Mouse (Mus musculus) lung, postnatal 0 days (tissue): ENCODE data around the gene Grk6. TPM values are rescaled to one million over a fixed set of nuclear protein-coding genes. Genes with fewer than 3 reads are reported as not detected.

Source experiments
- ATAC-seq: fragments of 200-750 bp; cut with Nextera tagmentation; 2 replicates; pipeline ENCODE4 v1.8.0; 2017; ENCODE audit warnings: moderate library complexity
- DNase-seq: peaks from one replicate; pipeline ENCODE4 v3.0.0-alpha.2; 2016; ENCODE audit warnings: low spot score
- H3K27ac ChIP-seq: fragments of 300-500 bp; sonication (generic); 2 replicates; pipeline ENCODE4 v1.5.1; 2014; ENCODE audit warnings: antibody characterized with exemption, mild to moderate bottlenecking, low read length, mixed read lengths
- H3K27me3 ChIP-seq: fragments of 300-500 bp; sonication (generic); replicated peaks from 2 replicates; pipeline ENCODE4 v1.6.1; 2014; ENCODE audit warnings: low read length, mixed read lengths; ENCODE audit not compliant: insufficient read depth
- H3K36me3 ChIP-seq: fragments of 300-500 bp; sonication (generic); 2 replicates; pipeline ENCODE4 v1.6.1; 2014; ENCODE audit warnings: low read length, mixed read lengths; ENCODE audit not compliant: insufficient read depth
- H3K4me1 ChIP-seq: fragments of 300-500 bp; sonication (generic); 2 replicates; pipeline ENCODE4 v1.6.1; 2014; ENCODE audit warnings: antibody characterized with exemption, low read depth, low read length, mixed read lengths; ENCODE audit not compliant: insufficient read depth
- H3K4me2 ChIP-seq: fragments of 300-500 bp; sonication (generic); replicated peaks from 2 replicates; pipeline ENCODE4 v1.6.1; 2014; ENCODE audit warnings: low read depth, mild to moderate bottlenecking, low read length, moderate library complexity, mixed read lengths
- H3K4me3 ChIP-seq: fragments of 300-500 bp; sonication (generic); 2 replicates; pipeline ENCODE4 v1.5.1; 2014; ENCODE audit warnings: low read depth, low read length
- H3K9ac ChIP-seq: fragments of 300-500 bp; sonication (generic); replicated peaks from 2 replicates; pipeline ENCODE4 v1.6.1; 2014; ENCODE audit warnings: low read depth, mild to moderate bottlenecking
- H3K9me3 ChIP-seq: fragments of 300-500 bp; sonication (generic); 2 replicates; pipeline ENCODE4 v1.6.1; 2016; ENCODE audit warnings: low read length, mixed read lengths
- CTCF ChIP-seq: IDR thresholded peaks from 2 replicates; pipeline ENCODE4 v1.5.1; 2016; ENCODE audit warnings: antibody characterized with exemption, mild to moderate bottlenecking
- EP300 ChIP-seq: IDR thresholded peaks from 2 replicates; pipeline ENCODE4 v1.6.1; 2016; ENCODE audit warnings: antibody characterized with exemption, mild to moderate bottlenecking, control low read depth
- WGBS: fragments of 180-500 bp; shearing (Covaris S2); extraction: QIAGEN DNeasy Blood & Tissue Kit; methylation state at CpG from one replicate; pipeline ENCODE4 v1.1.7; 2014; 5-methylcytosine and 5-hydroxymethylcytosine counted together
- polyA plus RNA-seq: library from polyadenylated mRNA; unstranded; fragments of >200 nt; fragmentation: Nextera tagmentation; extraction: Ambion mirVana; gene quantifications from 2 replicates; pipeline ENCODE4 v1.2.1, GENCODE M21; 2015

Grk6 gene
- polyA plus RNA-seq, 1 experiment from 2014 or later = 20.4 TPM

DNA sequence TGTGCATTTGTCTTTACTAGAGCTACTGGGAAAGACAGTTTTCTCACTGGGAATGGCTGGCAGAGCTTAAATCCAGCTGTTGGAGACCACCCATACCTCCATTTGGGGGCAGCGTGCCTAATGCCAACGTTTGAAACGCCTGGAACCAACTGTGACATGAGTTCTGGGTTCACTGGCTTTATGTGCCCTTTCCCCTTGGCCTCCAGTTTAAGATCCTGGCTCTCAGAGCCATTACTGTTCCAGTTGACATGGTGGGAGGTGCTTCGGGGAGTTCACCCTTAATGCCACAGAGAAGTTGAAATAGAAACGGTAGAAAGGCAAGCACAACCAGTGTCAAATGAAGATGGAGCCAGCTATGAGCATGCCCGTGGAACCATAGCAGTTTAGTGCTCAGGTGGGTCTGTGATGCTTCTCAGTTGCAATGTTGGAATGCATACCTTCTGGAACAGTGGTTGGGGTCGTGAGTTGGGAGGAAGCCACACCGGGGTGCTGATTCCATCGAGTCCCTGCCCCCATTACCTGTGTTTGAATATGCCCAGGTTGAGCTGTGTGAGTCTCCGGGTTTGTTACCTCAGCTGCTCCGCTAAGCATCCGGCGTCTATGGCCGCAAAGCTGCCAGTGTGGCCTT lies 18.6 kb downstream of the Grk6 start:
- DNase-seq (no peak), ATAC-seq (no peak)
- peak overlapping the region; percentile 49; the same call in 1 of the 2 replicates for H3K4me3 ChIP-seq
- no peaks in the 10 kb centered on the region for H3K27me3 ChIP-seq
- H3K4me1 ChIP-seq = peaks cover 10% of the 10 kb centered on the region; the same call in 1 of the 2 replicates
- no peak overlapping the region for H3K27ac ChIP-seq
- TF ChIP-seq CTCF = no peak
- no peak for TF ChIP-seq EP300
- H3K36me3 ChIP-seq = peaks cover 14% of the 10 kb centered on the region; the same call in 1 of the 2 replicates
- 16% methylated on average over 14 of the region's 14 CpGs for WGBS
- H3K9me3 ChIP-seq = no peaks in the 10 kb centered on the region
- H3K9ac ChIP-seq = no peak overlapping the region; the same call in 1 of the 2 replicates
- peak overlapping the region; percentile 88 for H3K4me2 ChIP-seq

DNA sequence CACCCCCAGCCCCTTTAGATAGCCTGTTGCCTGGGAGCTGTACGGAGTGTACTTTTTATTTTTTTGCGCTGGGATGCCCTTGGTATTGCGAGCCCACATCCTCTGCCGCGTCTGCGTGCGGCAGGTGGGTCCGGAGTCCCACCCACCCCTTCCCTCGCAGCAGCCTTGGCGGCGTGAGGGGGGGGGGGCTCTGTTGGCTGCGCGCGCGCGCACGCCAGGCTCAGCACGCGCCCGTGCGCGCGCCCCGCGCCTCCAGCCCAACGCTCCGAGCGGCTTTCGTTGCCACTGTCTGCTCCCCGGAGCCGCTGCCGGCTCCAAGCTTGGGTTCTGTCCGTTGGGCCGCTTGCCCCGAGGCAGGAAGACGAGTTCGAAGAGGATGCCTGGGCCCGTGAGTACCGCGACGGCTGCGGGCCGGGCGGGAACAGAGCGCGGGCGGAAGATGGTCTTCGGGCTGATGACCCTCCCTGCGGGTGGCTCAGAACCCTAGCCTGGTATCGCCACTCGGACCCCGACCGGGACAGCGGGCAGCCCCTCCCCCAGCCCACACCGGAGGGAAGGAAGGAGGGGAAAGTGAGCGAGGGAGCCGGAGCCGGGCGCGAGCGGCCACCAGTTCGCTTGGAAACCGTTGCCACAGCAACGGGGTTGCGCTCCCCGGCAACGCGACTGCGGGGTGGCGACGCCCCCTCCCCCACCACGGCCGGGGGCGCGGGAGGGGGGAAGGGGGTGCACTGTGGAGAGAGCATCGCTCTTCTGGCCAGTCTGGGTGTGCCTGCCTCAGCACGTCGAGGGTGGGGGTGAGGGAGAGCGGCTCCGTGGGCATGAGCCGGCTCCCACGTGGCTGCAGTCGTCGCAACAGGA lies 19.4 kb downstream of the Grk6 start, which contains the start of gene Prr7:
TSS of gene Prr7 (plus strand) at position 241 of the 858 bp plus-strand sequence.
- TF ChIP-seq CTCF = no peak
- no peak for TF ChIP-seq EP300
- no peaks in the 10 kb centered on the region for H3K27me3 ChIP-seq
- under 1% methylated on average over 59 of the region's 84 CpGs for WGBS

DNA sequence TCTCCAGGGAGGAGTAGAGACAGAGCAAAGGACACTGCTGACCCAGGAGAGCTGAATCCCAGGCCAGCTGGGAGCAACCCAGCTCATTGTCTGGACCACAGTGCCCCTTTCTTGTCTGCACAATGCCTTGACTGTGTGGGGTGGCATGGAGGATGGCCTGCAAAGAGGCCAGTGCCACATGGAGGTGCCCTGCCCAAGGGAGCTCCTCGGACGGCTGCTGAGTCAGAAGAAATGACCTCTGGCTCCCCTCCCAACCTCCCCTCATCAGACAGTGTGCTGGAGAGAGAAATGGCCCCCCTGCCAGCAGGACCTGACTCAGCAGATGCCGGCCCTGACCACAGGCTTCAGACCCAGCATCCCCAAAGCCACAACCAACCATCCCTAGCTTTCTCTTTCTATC lies 20.3 kb downstream of the Grk6 start:
- Histone ChIP-seq H3K9me3 (no peaks in the 10 kb centered on the region), H3K36me3 (peaks cover 6% of the 10 kb centered on the region; the same call in 1 of the 2 replicates), H3K4me1 (peaks cover 10% of the 10 kb centered on the region; the same call in 1 of the 2 replicates), H3K4me2 (no peak overlapping the region), H3K9ac (no peak overlapping the region), H3K27ac (no peak overlapping the region), H3K27me3 (no peaks in the 10 kb centered on the region), H3K4me3 (no peak overlapping the region)
- no peak for ATAC-seq
- WGBS = 44% methylated on average over 3 of the region's 3 CpGs
- TF ChIP-seq CTCF (no peak), EP300 (no peak)
- no peak for DNase-seq

More for the DNA sequence above, 19.4 kb downstream of the Grk6 start, which contains the start of gene Prr7:
- H3K4me1 ChIP-seq = peaks cover 10% of the 10 kb centered on the region; the same call in 1 of the 2 replicates
- peak within 1 kb of the TSS; percentile 32 for H3K9ac ChIP-seq
- no peaks in the 10 kb centered on the region for H3K9me3 ChIP-seq
- DNase-seq (no peak), ATAC-seq (peak; percentile 46)
- peak within 1 kb of the TSS; percentile 88 for H3K4me2 ChIP-seq
- H3K4me3 ChIP-seq = peak within 1 kb of the TSS; percentile 49
- no peak within 1 kb of the TSS for H3K27ac ChIP-seq
- peaks cover 8% of the 10 kb centered on the region; the same call in 1 of the 2 replicates for H3K36me3 ChIP-seq

DNA sequence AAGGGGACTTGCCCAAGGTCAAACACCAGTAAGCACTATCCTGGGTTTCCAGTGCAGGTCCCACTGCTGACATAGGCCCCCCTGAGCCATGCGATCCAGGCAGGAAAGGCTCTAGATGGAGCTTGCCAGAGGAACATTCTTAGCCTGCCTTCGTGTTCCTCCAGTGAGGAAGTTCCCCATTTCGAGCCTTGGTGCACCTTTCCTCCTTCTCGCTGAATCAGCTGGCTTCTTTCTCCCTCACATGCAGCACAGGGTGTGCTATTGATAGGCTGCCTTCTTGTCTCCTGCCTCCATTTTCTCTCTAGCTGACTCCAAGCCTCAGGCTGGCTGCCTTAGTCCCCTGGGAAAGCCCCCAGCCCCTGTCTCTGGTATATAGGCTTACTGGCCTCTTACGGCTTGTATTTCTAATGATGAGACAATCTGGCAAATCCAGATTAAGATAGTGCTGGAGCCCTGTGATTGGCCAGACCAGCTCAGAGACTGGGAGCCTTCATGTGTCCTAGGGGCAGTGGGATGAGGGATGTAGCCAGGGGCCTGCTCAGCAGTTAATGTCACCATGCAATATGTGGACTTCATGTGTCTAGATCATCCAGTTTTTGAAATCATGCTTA lies 21.1 kb downstream of the Grk6 start:
- Histone ChIP-seq H3K4me2 (no peak overlapping the region), H3K36me3 (peaks cover 6% of the 10 kb centered on the region; the same call in 1 of the 2 replicates), H3K4me3 (no peak overlapping the region), H3K9ac (no peak overlapping the region), H3K27me3 (0 out of 2 replicates have a peak, but pooled peaks cover 7% of the 10 kb centered on the region), H3K4me1 (peaks cover 13% of the 10 kb centered on the region), H3K9me3 (no peaks in the 10 kb centered on the region), H3K27ac (no peak overlapping the region)
- no peak for ATAC-seq
- TF ChIP-seq CTCF (no peak), EP300 (no peak)
- 68% methylated on average over 5 of the region's 5 CpGs for WGBS
- DNase-seq = no peak

GRCm38 (mm10) chr13:55468851-55469560 lies 24.1 kb downstream of the Grk6 start:
- TF ChIP-seq CTCF = peak; percentile 73
- no peak for TF ChIP-seq EP300
- Histone ChIP-seq H3K4me1 (peaks cover 20% of the 10 kb centered on the region), H3K36me3 (no peaks in the 10 kb centered on the region), H3K9me3 (no peaks in the 10 kb centered on the region), H3K9ac (no peak overlapping the region), H3K27me3 (peaks cover 7% of the 10 kb centered on the region; the same call in 1 of the 2 replicates), H3K4me2 (no peak overlapping the region), H3K4me3 (no peak overlapping the region), H3K27ac (no peak overlapping the region)
- ATAC-seq (peak; percentile 20; the same call in 1 of the 2 replicates), DNase-seq (peak; percentile 73)
- 42% methylated on average over 13 of the region's 13 CpGs for WGBS
